Mouse (Mus musculus) erythroblast, embryonic 14.5 days (primary cell): Measurements from ENCODE around the gene H2-Eb2. TPM values are rescaled to one million over a fixed set of nuclear protein-coding genes. Genes with fewer than 3 reads are reported as not detected.

Experiments used
- H3K27me3 ChIP-seq: 2 replicates; pipeline ENCODE4 v1.6.1; 2012; ENCODE audit warnings: inconsistent platforms; ENCODE audit not compliant: control insufficient read depth
- H3K36me3 ChIP-seq: 2 replicates; pipeline ENCODE4 v1.6.1; 2012; ENCODE audit warnings: mild to moderate bottlenecking, inconsistent platforms; ENCODE audit not compliant: control insufficient read depth
- H3K4me1 ChIP-seq: 2 replicates; pipeline ENCODE4 v1.6.1; 2012; ENCODE audit warnings: inconsistent platforms; ENCODE audit not compliant: control insufficient read depth
- H3K4me3 ChIP-seq: replicated peaks from 2 replicates; pipeline ENCODE3; 2012; ENCODE audit warnings: moderate library complexity, mild to moderate bottlenecking, inconsistent platforms
- H3K9me3 ChIP-seq: 2 replicates; pipeline ENCODE4 v1.6.1; 2012; ENCODE audit warnings: low read length, inconsistent platforms, mixed read lengths; ENCODE audit not compliant: control insufficient read depth
- GATA1 ChIP-seq: IDR thresholded peaks from 2 replicates; pipeline ENCODE4 v1.6.1; 2012; ENCODE audit warnings: low read length, inconsistent platforms, mixed read lengths
- TAL1 ChIP-seq: IDR thresholded peaks from 3 replicates; pipeline ENCODE4 v1.6.1; 2012; ENCODE audit warnings: low read length, inconsistent platforms, mixed read lengths
- polyA plus RNA-seq: library from polyadenylated mRNA; stranded (reverse); fragments of >175 nt; gene quantifications from 2 replicates; pipeline ENCODE4 v1.2.3, GENCODE M21; 2012

H2-Eb2 gene
- polyA plus RNA-seq, 1 experiment, result not detected

GRCm38 (mm10) chr17:34292570-34292969, 32.9 kb upstream of the H2-Eb2 start:
- no peak for TF ChIP-seq GATA1
- no peak for TF ChIP-seq TAL1
- H3K27me3 ChIP-seq, result peaks cover 2% of the 10 kb centered on the region
- H3K4me3 ChIP-seq, result no peak overlapping the region
- H3K36me3 ChIP-seq, result no peaks in the 10 kb centered on the region
- H3K9me3 ChIP-seq, result no peaks in the 10 kb centered on the region
- H3K4me1 ChIP-seq, result no peaks in the 10 kb centered on the region

GRCm38 (mm10) chr17:34293533-34293932, 31.9 kb upstream of the H2-Eb2 start:
- TF ChIP-seq GATA1 (no peak), TAL1 (no peak)
- no peak overlapping the region for H3K4me3 ChIP-seq
- no peaks in the 10 kb centered on the region for H3K4me1 ChIP-seq
- peaks cover 2% of the 10 kb centered on the region for H3K27me3 ChIP-seq
- H3K36me3 ChIP-seq, result no peaks in the 10 kb centered on the region
- H3K9me3 ChIP-seq, result no peaks in the 10 kb centered on the region

GRCm38 (mm10) chr17:34294249-34294648, 31.2 kb upstream of the H2-Eb2 start:
- Histone ChIP-seq H3K9me3 (no peaks in the 10 kb centered on the region), H3K27me3 (peaks cover 2% of the 10 kb centered on the region), H3K4me1 (no peaks in the 10 kb centered on the region), H3K4me3 (no peak overlapping the region), H3K36me3 (no peaks in the 10 kb centered on the region)
- no peak for TF ChIP-seq TAL1
- no peak for TF ChIP-seq GATA1

GRCm38 (mm10) chr17:34295307-34295706, 30.2 kb upstream of the H2-Eb2 start:
- no peak for TF ChIP-seq TAL1
- TF ChIP-seq GATA1, result no peak

GRCm38 (mm10) chr17:34295891-34296794, 29.3 kb upstream of the H2-Eb2 start:
- no peaks in the 10 kb centered on the region for H3K9me3 ChIP-seq
- TF ChIP-seq GATA1 (no peak), TAL1 (no peak)
- no peaks in the 10 kb centered on the region for H3K4me1 ChIP-seq
- H3K36me3 ChIP-seq, result no peaks in the 10 kb centered on the region
- H3K4me3 ChIP-seq, result no peak overlapping the region
- peaks cover 2% of the 10 kb centered on the region for H3K27me3 ChIP-seq

More at GRCm38 (mm10) chr17:34295307-34295706, 30.2 kb upstream of the H2-Eb2 start:
- Histone ChIP-seq H3K27me3 (peaks cover 2% of the 10 kb centered on the region), H3K9me3 (no peaks in the 10 kb centered on the region), H3K4me3 (no peak overlapping the region), H3K36me3 (no peaks in the 10 kb centered on the region), H3K4me1 (no peaks in the 10 kb centered on the region)

GRCm38 (mm10) chr17:34299356-34299755, 26.1 kb upstream of the H2-Eb2 start:
- Histone ChIP-seq H3K9me3 (no peaks in the 10 kb centered on the region), H3K4me1 (no peaks in the 10 kb centered on the region), H3K36me3 (no peaks in the 10 kb centered on the region), H3K4me3 (no peak overlapping the region), H3K27me3 (no peaks in the 10 kb centered on the region; the same call in none of the 2 replicates)
- no peak for TF ChIP-seq GATA1
- TF ChIP-seq TAL1, result no peak

GRCm38 (mm10) chr17:34300071-34300470, 25.4 kb upstream of the H2-Eb2 start:
- Histone ChIP-seq H3K36me3 (no peaks in the 10 kb centered on the region), H3K27me3 (no peaks in the 10 kb centered on the region; the same call in none of the 2 replicates), H3K9me3 (no peaks in the 10 kb centered on the region), H3K4me3 (no peak overlapping the region), H3K4me1 (no peaks in the 10 kb centered on the region)
- no peak for TF ChIP-seq TAL1
- no peak for TF ChIP-seq GATA1

GRCm38 (mm10) chr17:34300691-34301566, 24.5 kb upstream of the H2-Eb2 start:
- Histone ChIP-seq H3K36me3 (no peaks in the 10 kb centered on the region), H3K4me3 (no peak overlapping the region), H3K9me3 (no peaks in the 10 kb centered on the region), H3K27me3 (no peaks in the 10 kb centered on the region; the same call in none of the 2 replicates), H3K4me1 (no peaks in the 10 kb centered on the region)
- TF ChIP-seq GATA1 (no peak), TAL1 (no peak)
